Mouse (Mus musculus) right cerebral cortex, postnatal 14 days (tissue): ENCODE measurements at regions not wholly inside any gene's neighbourhood (a gene's known extent, or its start where the extent isn't known, plus 50 kb on each side); places are given as distances from the start of the nearest gene placed in this dataset.
A peak's percentile ranks its signal among the peaks of the same experiment; 100 is the strongest.
"Not testable (repeated sequence)": the region's sequence is repeated elsewhere in the genome, so short reads cannot be mapped to it uniquely, and the experiment has no call there.

Source experiments
- DNase-seq: peaks from one replicate; pipeline ENCODE4 v3.0.0; 2022

- DNase-seq, result no peak
Measured at GRCm38 (mm10) chr9:85920745-85921614, 78.8 kb downstream of the Tpbg start.

DNA sequence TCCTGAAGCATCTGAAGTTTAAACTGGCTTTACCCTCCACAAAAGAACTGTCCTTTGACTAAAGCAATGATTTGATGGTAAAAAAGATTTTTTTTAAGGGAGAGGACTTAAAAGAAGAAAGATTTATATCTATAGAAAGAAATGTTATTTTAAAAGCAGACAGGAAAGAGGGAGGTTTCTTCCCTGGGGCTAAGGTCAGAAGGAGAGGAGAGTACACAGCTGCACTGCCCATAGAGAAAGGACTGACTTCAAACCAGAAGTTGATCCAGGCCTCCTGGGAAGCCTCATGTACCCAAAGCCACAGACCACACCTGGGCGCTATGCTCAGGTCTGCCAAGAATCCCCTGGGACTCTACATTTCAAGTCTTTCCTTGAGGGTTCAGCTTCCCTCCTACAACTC is 83.1 kb downstream of the Tpbg start:
- no peak for DNase-seq

- DNase-seq, result no peak
Measured at GRCm38 (mm10) chr9:85932209-85932608, 90.0 kb downstream of the Tpbg start.

- not testable (repeated sequence) for DNase-seq
Measured at GRCm38 (mm10) chr9:85943066-85943684, 101.0 kb downstream of the Tpbg start.

- no peak for DNase-seq
Measured at GRCm38 (mm10) chr9:85948495-85949137, 106.4 kb downstream of the Tpbg start.

DNA sequence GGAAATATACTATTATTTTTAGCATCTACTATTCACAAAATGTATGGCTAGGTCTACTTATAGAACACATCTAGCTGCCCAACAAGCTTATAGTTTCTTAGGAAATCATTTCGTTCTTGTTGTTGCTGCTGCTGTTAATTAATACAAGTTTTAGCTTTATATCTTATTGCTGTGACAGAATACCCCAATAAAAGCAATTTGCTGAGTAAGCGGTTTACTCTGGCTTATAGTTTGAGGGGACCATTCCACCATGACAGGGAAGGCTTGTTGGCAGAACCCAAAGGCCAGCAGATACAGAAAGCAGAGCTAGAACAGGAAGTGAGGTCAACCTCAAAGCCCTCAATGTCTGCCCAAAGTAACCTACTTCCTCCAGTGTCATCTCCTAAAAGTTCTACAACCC is 109.6 kb downstream of the Tpbg start:
- no peak for DNase-seq

- DNase-seq, result no peak
Measured at GRCm38 (mm10) chr9:85970076-85970475, 127.9 kb downstream of the Tpbg start.

DNA sequence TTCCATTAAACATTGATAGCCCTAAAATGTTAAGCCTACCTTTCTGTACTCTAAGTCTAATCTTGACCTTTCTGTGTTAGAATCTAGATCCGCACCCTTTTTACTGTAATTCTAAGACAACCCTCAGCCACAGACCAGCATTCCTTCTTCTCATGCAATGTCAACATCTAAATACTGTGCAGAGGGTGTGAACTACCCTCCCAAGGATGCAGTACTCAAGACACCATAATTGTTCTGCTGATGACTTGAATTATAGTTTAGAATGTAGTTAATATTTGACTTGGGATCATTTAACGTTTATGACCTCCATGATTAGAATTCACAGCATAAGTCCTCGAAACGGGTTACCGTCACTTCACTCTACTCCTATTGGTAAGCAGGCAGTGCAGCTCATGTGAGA is 139.2 kb downstream of the Tpbg start:
- no peak for DNase-seq

GRCm38 (mm10) chr9:85983516-85983915 is 141.3 kb downstream of the Tpbg start:
- not testable (repeated sequence) for DNase-seq

GRCm38 (mm10) chr9:85985671-85986070 is 143.5 kb downstream of the Tpbg start:
- no peak for DNase-seq

GRCm38 (mm10) chr9:85986142-85986541 is 144.0 kb downstream of the Tpbg start:
- no peak for DNase-seq

GRCm38 (mm10) chr9:86002996-86003395 is 160.8 kb downstream of the Tpbg start:
- no peak for DNase-seq

DNA sequence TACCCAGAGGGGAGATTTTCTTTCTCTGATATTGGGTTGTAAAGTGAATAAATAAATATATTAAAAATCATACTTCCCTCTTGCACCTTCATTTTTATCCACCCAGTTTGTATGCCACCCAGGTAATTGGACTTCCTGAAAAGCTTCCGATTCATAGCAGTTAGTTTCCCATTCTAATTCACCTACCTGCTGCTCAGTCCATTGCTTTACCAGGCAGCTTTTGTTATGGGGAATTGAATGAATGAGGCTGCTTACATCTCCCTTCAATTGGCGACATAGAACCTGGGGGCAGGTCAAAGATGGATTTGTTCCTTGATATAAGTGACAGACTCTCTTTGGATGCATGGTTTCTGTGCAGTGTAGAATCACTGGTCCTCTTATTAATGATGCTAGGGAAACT is 169.5 kb downstream of the Tpbg start:
- DNase-seq, result no peak

- no peak for DNase-seq
Measured at GRCm38 (mm10) chr9:86015841-86016240, 173.7 kb downstream of the Tpbg start.

DNA sequence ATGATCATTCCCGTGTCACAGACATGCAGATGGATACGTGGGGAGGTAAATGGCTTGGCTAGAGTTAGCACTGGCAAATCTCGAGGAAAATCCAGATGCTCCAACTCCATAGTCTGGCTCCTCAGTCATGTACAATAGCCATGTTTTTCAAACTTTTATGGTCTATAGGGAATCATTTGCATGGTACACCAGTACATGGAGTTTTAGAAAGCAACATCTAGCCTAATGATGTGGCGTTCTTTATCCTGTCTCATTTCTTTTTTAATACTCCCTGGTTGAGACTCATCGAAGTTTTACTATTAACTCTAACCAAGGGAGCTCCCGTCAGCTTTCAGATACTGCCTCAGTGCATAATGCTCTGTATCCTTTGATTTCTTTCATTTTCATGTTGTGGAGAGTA is 178.0 kb downstream of the Tpbg start:
- DNase-seq, result no peak

DNA sequence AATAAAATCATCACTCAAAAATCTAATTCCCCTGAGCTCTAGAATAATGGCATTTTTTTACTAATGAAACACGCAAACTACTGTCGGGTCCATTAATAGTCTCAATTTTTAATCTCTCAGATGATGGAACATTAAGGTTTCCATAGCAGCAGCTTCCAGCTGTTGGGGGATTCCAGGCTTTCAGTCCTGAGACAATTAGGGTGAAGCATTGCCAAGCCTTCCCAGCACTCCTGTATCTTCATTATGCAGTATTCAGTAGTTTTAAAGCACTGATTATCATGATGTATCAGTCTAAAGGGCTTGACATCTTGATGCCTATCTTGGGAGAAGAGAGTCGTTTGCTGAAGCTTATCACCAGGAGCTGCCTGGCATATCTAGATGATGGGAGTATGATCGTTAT is 178.6 kb downstream of the Tpbg start:
- DNase-seq, result no peak

DNA sequence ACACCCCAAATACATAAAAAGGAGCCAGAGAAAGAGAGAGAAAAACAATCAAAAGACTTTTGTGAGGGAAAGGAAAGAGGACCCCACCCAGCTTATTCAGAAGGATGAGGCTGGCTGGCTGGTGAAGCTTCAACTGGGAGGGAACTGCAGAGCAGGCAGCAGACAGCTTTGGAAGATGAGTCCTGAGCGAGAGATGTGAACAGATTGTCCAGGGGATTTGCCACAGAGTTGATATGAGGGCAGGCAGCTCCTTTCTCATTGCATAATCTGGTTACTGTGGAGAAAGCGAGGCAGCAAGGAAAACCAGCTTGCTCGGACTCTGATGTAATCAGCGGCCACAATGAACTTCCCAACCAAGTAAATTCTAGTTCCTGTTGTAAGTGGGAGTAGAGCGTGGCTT is 188.6 kb downstream of the Tpbg start:
- peak; percentile 4 for DNase-seq

- no peak for DNase-seq
Measured at GRCm38 (mm10) chr9:86044098-86044497, 201.9 kb downstream of the Tpbg start.

GRCm38 (mm10) chr9:86058116-86058515 is 215.9 kb downstream of the Tpbg start:
- DNase-seq, result no peak

DNA sequence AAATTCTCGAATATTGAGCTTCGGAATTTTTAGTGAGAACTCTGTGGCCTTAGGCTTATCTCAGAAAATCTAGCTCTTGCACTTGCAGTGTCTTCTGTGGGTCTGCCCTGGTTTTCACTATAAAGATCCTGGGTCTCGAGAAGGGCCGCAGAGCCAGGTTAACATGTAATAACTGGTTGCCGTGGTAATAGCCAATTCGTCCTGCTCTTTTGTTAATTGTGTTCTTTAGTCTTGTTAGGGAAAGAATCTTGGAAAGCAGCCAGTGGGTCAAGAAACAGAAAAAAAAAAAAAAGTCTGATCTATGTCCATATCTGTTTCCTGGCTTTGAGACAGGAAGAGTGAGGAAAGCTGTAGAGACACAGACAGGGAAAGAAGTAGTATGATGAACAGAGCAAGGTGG is 217.9 kb downstream of the Tpbg start:
- no peak for DNase-seq

DNA sequence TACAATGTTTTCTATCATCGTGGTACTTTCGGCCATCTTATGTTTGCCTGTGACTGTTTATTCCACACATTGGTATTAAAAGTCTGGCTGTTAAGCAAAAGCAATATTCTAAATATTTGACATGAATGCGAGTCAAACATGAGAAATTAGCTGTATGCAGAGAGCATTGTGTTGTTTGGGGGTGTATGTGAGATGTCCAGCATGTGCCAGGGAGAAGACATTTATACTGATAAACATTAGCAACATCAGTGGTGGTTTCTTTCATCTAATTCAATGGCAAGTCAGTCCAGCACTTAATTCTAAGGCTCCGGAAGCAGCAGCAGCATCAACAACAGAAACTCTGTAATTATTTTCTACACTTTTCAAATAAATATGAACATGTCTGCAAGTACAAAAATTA is 219.1 kb downstream of the Tpbg start:
- no peak for DNase-seq

- no peak for DNase-seq
Measured at GRCm38 (mm10) chr9:86079275-86079674, 237.1 kb downstream of the Tpbg start.

- no peak for DNase-seq
Measured at GRCm38 (mm10) chr9:86081873-86082272, 239.7 kb downstream of the Tpbg start.

DNA sequence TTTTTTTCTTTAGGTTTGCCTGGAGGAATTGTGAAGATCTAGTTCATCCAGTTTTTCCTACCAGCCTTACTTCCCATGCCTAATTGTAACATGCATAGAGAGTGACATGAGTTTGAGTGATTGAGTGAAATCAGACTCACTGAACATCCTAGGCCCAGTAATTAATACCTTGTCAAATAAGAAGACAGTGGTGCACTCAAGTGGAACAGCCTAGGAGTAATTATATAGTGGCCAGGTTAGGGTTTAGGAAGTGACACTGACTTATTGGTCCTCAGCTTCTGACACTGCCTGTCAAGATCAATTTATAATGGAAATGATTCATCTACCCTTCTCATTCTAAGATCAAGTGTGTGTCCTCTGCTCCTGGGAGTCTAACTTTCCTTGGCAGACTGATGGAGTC is 250.8 kb downstream of the Tpbg start:
- no peak for DNase-seq
